Mouse (Mus musculus) intestine, embryonic 15.5 days (tissue): ENCODE data around the gene Far1. TPM values are rescaled to one million over a fixed set of nuclear protein-coding genes. Genes with fewer than 3 reads are reported as not detected.

Source experiments
- ATAC-seq: fragments of 200-750 bp; cut with Nextera tagmentation; 2 replicates; pipeline ENCODE4 v1.8.0; 2017; ENCODE audit warnings: moderate TSS enrichment, moderate library complexity
- H3K27ac ChIP-seq: fragments of 300-500 bp; sonication (generic); 2 replicates; pipeline ENCODE4 v1.5.1; 2015; ENCODE audit warnings: mild to moderate bottlenecking, inconsistent platforms
- H3K27me3 ChIP-seq: fragments of 300-500 bp; sonication (generic); replicated peaks from 2 replicates; pipeline ENCODE4 v1.6.1; 2015; ENCODE audit warnings: inconsistent platforms
- H3K36me3 ChIP-seq: fragments of 300-500 bp; sonication (generic); 2 replicates; pipeline ENCODE4 v1.6.1; 2015; ENCODE audit warnings: inconsistent platforms
- H3K4me1 ChIP-seq: fragments of 300-500 bp; sonication (generic); replicated peaks from 2 replicates; pipeline ENCODE4 v1.6.1; 2015; ENCODE audit warnings: inconsistent platforms
- H3K4me2 ChIP-seq: fragments of 300-500 bp; sonication (generic); replicated peaks from 2 replicates; pipeline ENCODE4 v1.6.1; 2015; ENCODE audit warnings: mild to moderate bottlenecking, inconsistent platforms
- H3K4me3 ChIP-seq: fragments of 300-500 bp; sonication (generic); replicated peaks from 2 replicates; pipeline ENCODE4 v1.5.1; 2015; ENCODE audit warnings: inconsistent platforms
- H3K9ac ChIP-seq: fragments of 300-500 bp; sonication (generic); 2 replicates; pipeline ENCODE4 v1.6.1; 2015; ENCODE audit warnings: inconsistent platforms
- H3K9me3 ChIP-seq: fragments of 300-500 bp; sonication (generic); 2 replicates; pipeline ENCODE4 v1.6.1; 2016; ENCODE audit warnings: inconsistent platforms
- WGBS: fragments of 180-500 bp; shearing (Covaris S2); methylation state at CpG from one replicate; pipeline ENCODE4 v1.1.7; 2015; 5-methylcytosine and 5-hydroxymethylcytosine counted together
- polyA plus RNA-seq: library from polyadenylated mRNA; unstranded; fragments of >200 nt; fragmentation: Nextera tagmentation; extraction: Ambion mirVana; gene quantifications from 2 replicates; pipeline ENCODE4 v1.2.1, GENCODE M21; 2015

Far1 gene
- polyA plus RNA-seq = 52.2 and 63.2 TPM in 2 replicates

GRCm38 (mm10) chr7:113513286-113513962 is at the start of gene Far1:
Gene Far1, plus strand, starts transcription at chr7:113513834.
- peak within 1 kb of the TSS; percentile 90 for H3K4me3 ChIP-seq
- no peaks in the 10 kb centered on the region for H3K9me3 ChIP-seq
- 0 out of 2 replicates have a peak, but pooled peaks cover 4% of the 10 kb centered on the region for H3K4me1 ChIP-seq
- no peaks in the 10 kb centered on the region for H3K27me3 ChIP-seq
- peak; percentile 99 for ATAC-seq
- peak within 1 kb of the TSS; percentile 78 for H3K4me2 ChIP-seq
- no peaks in the 10 kb centered on the region for H3K36me3 ChIP-seq
- H3K27ac ChIP-seq = peak within 1 kb of the TSS; percentile 94
- WGBS = under 1% methylated on average over 71 of the region's 71 CpGs
- H3K9ac ChIP-seq = peak within 1 kb of the TSS; percentile 84

- 86% methylated on average over 3 of the region's 3 CpGs for WGBS
- Histone ChIP-seq H3K36me3 (no peaks in the 10 kb centered on the region), H3K4me3 (no peak overlapping the region), H3K27ac (no peak overlapping the region), H3K4me1 (no peaks in the 10 kb centered on the region), H3K9me3 (no peaks in the 10 kb centered on the region), H3K4me2 (no peak overlapping the region), H3K27me3 (no peaks in the 10 kb centered on the region), H3K9ac (no peak overlapping the region)
- ATAC-seq = no peak
Observed at GRCm38 (mm10) chr7:113468345-113468744, 45.3 kb upstream of the Far1 start.

DNA sequence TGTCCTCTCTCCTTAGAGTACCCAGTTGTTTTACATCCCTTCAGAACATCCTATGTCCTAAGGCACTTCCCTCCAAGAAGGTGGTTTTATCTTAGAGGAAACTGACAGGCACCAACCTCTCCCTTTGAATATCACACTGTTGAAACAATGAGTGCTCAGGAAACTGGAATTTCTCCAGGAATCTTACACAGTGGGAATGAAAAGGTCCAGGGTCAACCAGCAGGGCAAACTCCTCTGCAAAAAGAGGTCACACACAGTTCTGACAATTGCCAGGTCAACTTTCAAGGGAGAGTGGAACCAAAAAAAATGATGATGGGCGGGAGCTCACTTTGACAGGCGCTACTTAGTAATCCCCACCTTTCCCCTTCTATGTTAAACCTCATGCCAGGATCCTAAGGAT is 43.0 kb upstream of the Far1 start:
- Histone ChIP-seq H3K4me3 (no peak overlapping the region), H3K9me3 (no peaks in the 10 kb centered on the region), H3K4me1 (no peaks in the 10 kb centered on the region), H3K36me3 (no peaks in the 10 kb centered on the region), H3K27ac (no peak overlapping the region), H3K4me2 (no peak overlapping the region), H3K27me3 (no peaks in the 10 kb centered on the region), H3K9ac (no peak overlapping the region)
- no peak for ATAC-seq
- 74% methylated on average over 2 of the region's 2 CpGs for WGBS

DNA sequence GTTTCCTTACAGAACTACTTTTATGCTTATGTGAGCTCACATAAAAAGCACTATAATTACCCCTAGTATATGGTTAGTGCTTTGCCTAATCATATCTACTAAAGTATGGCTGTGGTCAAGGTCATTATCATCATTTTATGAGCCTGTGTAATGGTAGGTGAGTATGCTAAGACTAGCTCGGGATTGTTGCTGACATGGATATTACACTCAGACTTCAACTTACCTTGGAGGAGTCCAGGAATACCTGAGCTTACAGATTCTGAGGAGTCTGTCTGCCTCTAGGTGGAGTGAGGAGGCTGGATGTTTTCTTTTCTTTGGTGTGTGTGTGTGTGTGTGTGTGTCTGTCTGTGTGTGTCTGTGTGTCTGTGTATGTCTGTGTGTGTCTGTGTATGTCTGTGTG is 42.0 kb upstream of the Far1 start:
- no peaks in the 10 kb centered on the region for H3K27me3 ChIP-seq
- no peaks in the 10 kb centered on the region for H3K4me1 ChIP-seq
- no peaks in the 10 kb centered on the region for H3K9me3 ChIP-seq
- 39% methylated on average over 1 of the region's 1 CpGs for WGBS
- no peak overlapping the region for H3K4me3 ChIP-seq
- H3K27ac ChIP-seq = no peak overlapping the region
- no peaks in the 10 kb centered on the region for H3K36me3 ChIP-seq
- no peak overlapping the region for H3K9ac ChIP-seq
- H3K4me2 ChIP-seq = no peak overlapping the region
- ATAC-seq = peak; percentile 51

GRCm38 (mm10) chr7:113495792-113496191 is 17.8 kb upstream of the Far1 start:
- Histone ChIP-seq H3K9me3 (no peaks in the 10 kb centered on the region), H3K4me3 (no peak overlapping the region), H3K4me1 (no peaks in the 10 kb centered on the region), H3K4me2 (no peak overlapping the region), H3K9ac (no peak overlapping the region), H3K27me3 (no peaks in the 10 kb centered on the region), H3K27ac (no peak overlapping the region), H3K36me3 (no peaks in the 10 kb centered on the region)
- no peak for ATAC-seq
- 59% methylated on average over 2 of the region's 2 CpGs for WGBS

DNA sequence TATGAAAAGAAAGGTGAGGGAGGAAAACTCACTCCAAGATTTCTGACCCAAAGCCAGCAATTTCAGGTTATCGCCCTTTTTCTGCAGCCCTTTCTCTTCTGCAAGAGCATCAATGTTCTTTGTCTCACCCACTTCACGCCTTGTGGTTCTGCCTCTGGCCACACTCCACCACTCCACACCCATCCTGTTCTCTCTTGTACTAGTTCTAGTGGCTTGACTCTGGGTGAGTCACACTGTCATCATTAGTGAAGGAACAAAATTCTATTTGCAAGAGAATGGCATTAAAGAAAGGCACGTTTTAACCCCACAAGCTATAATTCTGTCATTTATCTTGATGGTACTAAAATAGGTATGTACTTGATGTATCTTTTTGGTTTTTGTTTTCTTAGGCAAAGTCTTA is 15.2 kb upstream of the Far1 start:
- Histone ChIP-seq H3K27me3 (no peaks in the 10 kb centered on the region), H3K9ac (no peak overlapping the region), H3K4me3 (no peak overlapping the region), H3K27ac (no peak overlapping the region), H3K4me2 (no peak overlapping the region), H3K4me1 (no peaks in the 10 kb centered on the region), H3K36me3 (no peaks in the 10 kb centered on the region), H3K9me3 (no peaks in the 10 kb centered on the region)
- no peak for ATAC-seq
- 75% methylated on average over 3 of the region's 3 CpGs for WGBS

GRCm38 (mm10) chr7:113499821-113500220 is 13.8 kb upstream of the Far1 start:
- Histone ChIP-seq H3K4me2 (no peak overlapping the region), H3K9me3 (no peaks in the 10 kb centered on the region), H3K27ac (no peak overlapping the region), H3K27me3 (no peaks in the 10 kb centered on the region), H3K9ac (no peak overlapping the region), H3K36me3 (no peaks in the 10 kb centered on the region), H3K4me3 (no peak overlapping the region), H3K4me1 (no peaks in the 10 kb centered on the region)
- 74% methylated on average over 6 of the region's 6 CpGs for WGBS
- no peak for ATAC-seq

DNA sequence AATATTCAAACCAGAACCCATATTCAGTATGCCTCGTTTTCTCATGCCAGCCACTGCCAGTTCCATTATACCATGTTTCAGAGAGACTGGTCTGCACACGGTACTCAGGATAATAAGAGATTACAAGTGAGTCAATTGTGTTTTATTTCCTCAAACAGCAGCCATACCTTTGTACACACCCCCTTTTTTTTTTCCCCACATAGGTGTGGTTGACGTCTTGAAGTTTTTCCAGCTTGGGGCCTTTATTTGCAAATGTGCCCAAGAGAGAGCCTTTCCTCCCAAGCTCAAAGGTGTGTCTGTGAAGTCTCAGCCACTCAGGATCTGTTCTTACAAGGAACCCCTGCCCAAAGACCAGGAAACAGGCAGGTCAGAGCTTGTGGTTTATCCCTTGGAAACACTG is 11.2 kb upstream of the Far1 start:
- Histone ChIP-seq H3K4me2 (no peak overlapping the region), H3K27ac (no peak overlapping the region), H3K4me1 (no peaks in the 10 kb centered on the region), H3K36me3 (no peaks in the 10 kb centered on the region), H3K9ac (no peak overlapping the region), H3K9me3 (no peaks in the 10 kb centered on the region), H3K27me3 (no peaks in the 10 kb centered on the region), H3K4me3 (no peak overlapping the region)
- 55% methylated on average over 3 of the region's 3 CpGs for WGBS
- peak; percentile 87 for ATAC-seq

DNA sequence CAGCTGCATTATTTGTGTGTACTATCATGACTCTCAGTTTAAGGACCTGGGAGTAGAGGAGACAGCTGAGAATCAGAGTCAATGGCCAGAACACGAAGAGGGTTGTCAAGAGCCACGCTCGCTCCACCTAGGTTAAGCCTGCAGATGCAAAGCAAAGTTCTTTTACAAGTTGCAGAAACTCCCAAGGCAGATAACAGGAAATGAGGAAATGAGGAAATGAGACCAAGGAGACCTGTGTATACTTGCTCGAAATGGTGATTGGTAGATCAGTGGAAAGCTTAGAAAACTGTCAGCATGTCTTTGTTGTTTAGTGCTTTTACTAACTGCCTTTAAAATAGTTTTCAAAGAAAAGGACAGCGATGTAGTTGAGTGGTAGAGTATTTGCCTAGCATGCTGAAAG is 8.6 kb upstream of the Far1 start:
- Histone ChIP-seq H3K36me3 (no peaks in the 10 kb centered on the region), H3K27ac (no peak overlapping the region), H3K27me3 (no peaks in the 10 kb centered on the region), H3K4me1 (no peaks in the 10 kb centered on the region), H3K4me2 (no peak overlapping the region), H3K9me3 (no peaks in the 10 kb centered on the region), H3K4me3 (no peak overlapping the region), H3K9ac (no peak overlapping the region)
- no peak for ATAC-seq
- WGBS = 66% methylated on average over 5 of the region's 5 CpGs

DNA sequence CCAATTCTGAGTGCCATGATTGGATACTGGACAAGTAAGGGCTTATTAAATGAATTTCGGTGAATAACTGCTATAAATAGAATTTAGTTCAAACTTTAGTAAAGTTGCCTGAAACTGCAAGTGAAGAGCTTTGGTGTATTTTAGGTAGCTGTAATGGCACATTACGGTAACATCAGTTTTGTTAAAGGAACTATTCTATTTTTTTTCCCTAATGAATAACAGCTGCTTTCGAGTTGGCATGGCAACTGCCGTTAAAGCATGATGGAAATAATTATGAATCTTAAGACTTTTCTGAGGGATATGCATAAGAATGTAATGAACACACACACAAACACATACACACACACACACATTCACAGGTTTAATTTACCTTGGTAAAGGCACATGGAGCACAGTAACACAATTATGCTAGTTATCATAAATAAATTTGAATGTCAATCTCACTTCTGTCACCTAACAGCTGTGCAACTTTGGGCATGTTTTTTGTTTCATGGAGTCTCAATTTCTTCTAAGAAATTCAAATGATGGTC is 8.1 kb upstream of the Far1 start:
- Histone ChIP-seq H3K27ac (no peak overlapping the region), H3K9ac (no peak overlapping the region), H3K27me3 (no peaks in the 10 kb centered on the region), H3K36me3 (no peaks in the 10 kb centered on the region), H3K4me1 (no peaks in the 10 kb centered on the region), H3K4me3 (no peak overlapping the region), H3K4me2 (no peak overlapping the region), H3K9me3 (no peaks in the 10 kb centered on the region)
- ATAC-seq = no peak
- WGBS = 86% methylated on average over 4 of the region's 4 CpGs

DNA sequence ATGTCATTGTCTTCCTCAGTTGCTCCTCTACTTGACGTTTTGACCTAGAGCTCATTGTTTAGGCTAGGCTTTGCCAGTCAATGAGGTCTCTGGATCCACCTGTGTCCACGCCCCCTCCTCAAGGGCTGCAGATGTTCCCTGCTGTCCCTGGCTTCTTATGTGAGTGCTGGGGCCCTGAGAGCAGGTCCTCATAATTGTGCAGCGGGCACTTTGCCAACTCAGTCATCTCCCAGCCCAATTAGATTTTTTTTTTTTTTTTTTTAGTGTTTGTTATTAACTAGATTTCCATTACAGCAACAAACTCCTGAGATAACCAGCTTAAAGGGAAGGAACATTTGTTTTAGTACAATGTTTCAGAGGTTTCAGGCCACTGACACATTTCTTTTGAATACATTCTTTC is 5.8 kb upstream of the Far1 start:
- Histone ChIP-seq H3K36me3 (no peaks in the 10 kb centered on the region), H3K27ac (no peak overlapping the region), H3K4me1 (no peaks in the 10 kb centered on the region), H3K4me2 (no peak overlapping the region), H3K4me3 (no peak overlapping the region), H3K27me3 (no peaks in the 10 kb centered on the region), H3K9ac (no peak overlapping the region), H3K9me3 (no peaks in the 10 kb centered on the region)
- 65% methylated on average over 3 of the region's 3 CpGs for WGBS
- no peak for ATAC-seq

DNA sequence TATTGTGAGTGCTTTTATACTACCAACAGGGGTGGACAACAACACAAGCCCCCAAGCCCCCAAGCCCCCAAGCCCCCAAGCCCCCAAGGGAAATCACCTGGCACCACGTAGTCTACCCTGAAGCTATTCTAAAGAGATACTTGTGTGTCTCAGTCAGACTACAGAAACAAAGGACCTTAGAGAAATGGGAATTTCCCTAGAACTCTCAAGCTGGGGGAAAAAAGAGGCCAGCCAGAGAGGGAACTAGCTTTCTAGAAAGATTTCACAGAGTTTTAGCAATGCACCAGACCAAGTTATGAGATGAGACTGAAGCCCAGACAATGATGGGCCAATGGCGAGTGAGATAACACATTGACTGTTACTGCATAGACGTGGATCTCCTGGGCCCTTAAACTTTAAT is 2.2 kb upstream of the Far1 start:
- no peak overlapping the region for H3K27ac ChIP-seq
- WGBS = 89% methylated on average over 3 of the region's 3 CpGs
- no peaks in the 10 kb centered on the region for H3K9me3 ChIP-seq
- no peaks in the 10 kb centered on the region for H3K27me3 ChIP-seq
- no peak overlapping the region for H3K4me3 ChIP-seq
- H3K9ac ChIP-seq = no peak overlapping the region
- H3K36me3 ChIP-seq = no peaks in the 10 kb centered on the region
- no peak for ATAC-seq
- 0 out of 2 replicates have a peak, but pooled peaks cover 4% of the 10 kb centered on the region for H3K4me1 ChIP-seq
- no peak overlapping the region for H3K4me2 ChIP-seq
